Mouse (Mus musculus) cortical plate, adult 2 months (tissue): ENCODE measurements around the gene Ptpn11.
A peak's percentile ranks its signal among the peaks of the same experiment; 100 is the strongest.

Experiments
- CTCF ChIP-seq: fragments of 200-500 bp; IDR thresholded peaks from 2 replicates; pipeline ENCODE4 v1.5.1; 2011; ENCODE audit warnings: mild to moderate bottlenecking, control low read depth, low read length; ENCODE audit not compliant: insufficient read depth; ENCODE audit errors: extremely low read depth
- POLR2A ChIP-seq: fragments of 200-500 bp; IDR thresholded peaks from 2 replicates; pipeline ENCODE4 v1.6.1; 2011; ENCODE audit warnings: mild to moderate bottlenecking, low read length, control low read depth; ENCODE audit not compliant: insufficient read depth; ENCODE audit errors: extremely low read depth

DNA sequence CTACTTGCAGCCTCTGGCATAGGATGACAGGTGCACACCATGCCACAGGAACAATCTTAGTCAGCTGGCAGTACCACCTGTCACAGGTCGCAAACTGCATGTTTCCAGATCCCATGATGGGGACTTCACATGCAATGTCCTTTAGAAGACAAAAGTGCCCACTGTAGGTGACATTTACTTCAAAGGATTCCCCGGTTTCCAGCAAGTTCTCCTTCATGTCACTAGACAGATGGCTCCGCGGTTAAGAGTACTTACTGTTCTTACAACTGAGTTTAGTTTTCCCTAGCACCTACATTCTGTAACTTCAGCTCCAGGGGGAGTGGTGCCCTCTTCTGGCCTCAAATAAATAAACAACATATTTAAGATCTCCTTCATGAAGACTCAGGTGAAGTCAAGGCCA lies 18.4 kb downstream of the Ptpn11 start:
- TF ChIP-seq POLR2A (no peak), CTCF (peak; percentile 46)
